Mouse (Mus musculus) embryo, embryonic 11.5 days (tissue): ENCODE measurements around the gene Ace3.
A peak's percentile ranks its signal among the peaks of the same experiment; 100 is the strongest.
"Not testable (repeated sequence)": the region's sequence is repeated elsewhere in the genome, so short reads cannot be mapped to it uniquely, and the experiment has no call there.

Source experiments
- DNase-seq: peaks from one replicate; pipeline ENCODE4 v3.0.0-alpha.2; 2012; ENCODE audit warnings: low read depth, low spot score

Gene Ace3

GRCm38 (mm10) chr11:105978634-105979033, 15.8 kb upstream of the Ace3 start:
- DNase-seq, result no peak

GRCm38 (mm10) chr11:105984452-105984851, 10.0 kb upstream of the Ace3 start:
- no peak for DNase-seq

- DNase-seq, result no peak
Observed at GRCm38 (mm10) chr11:105987446-105987845, 7.0 kb upstream of the Ace3 start.

- DNase-seq, result no peak
Observed at GRCm38 (mm10) chr11:105989446-105989845, 5.0 kb upstream of the Ace3 start.

- DNase-seq, result no peak
Observed at GRCm38 (mm10) chr11:105990231-105990630, 4.2 kb upstream of the Ace3 start.

GRCm38 (mm10) chr11:106000062-106000461, 5.6 kb downstream of the Ace3 start:
- DNase-seq, result no peak

- no peak for DNase-seq
Observed at GRCm38 (mm10) chr11:106001718-106002117, 7.2 kb downstream of the Ace3 start.

GRCm38 (mm10) chr11:106004576-106004975, 10.1 kb downstream of the Ace3 start:
- DNase-seq, result no peak

- no peak for DNase-seq
Observed at GRCm38 (mm10) chr11:106005970-106006369, 11.5 kb downstream of the Ace3 start.

GRCm38 (mm10) chr11:106007821-106008220, 13.3 kb downstream of the Ace3 start, which contains the start of gene Kcnh6:
Kcnh6 (plus strand) TSS chr11:106008124.
- DNase-seq, result peak; percentile 72

GRCm38 (mm10) chr11:106012711-106013110, 18.2 kb downstream of the Ace3 start:
- no peak for DNase-seq

- no peak for DNase-seq
Observed at GRCm38 (mm10) chr11:106013556-106014225, 19.2 kb downstream of the Ace3 start.

- no peak for DNase-seq
Observed at GRCm38 (mm10) chr11:106016440-106016839, 22.0 kb downstream of the Ace3 start.

- DNase-seq, result no peak
Observed at GRCm38 (mm10) chr11:106020051-106020763, 25.7 kb downstream of the Ace3 start.

- no peak for DNase-seq
Observed at GRCm38 (mm10) chr11:106025774-106026173, 31.3 kb downstream of the Ace3 start.

- no peak for DNase-seq
Observed at GRCm38 (mm10) chr11:106026465-106027151, 32.1 kb downstream of the Ace3 start.

GRCm38 (mm10) chr11:106027607-106028006, 33.1 kb downstream of the Ace3 start:
- DNase-seq, result no peak

GRCm38 (mm10) chr11:106032074-106032473, 37.6 kb downstream of the Ace3 start:
- not testable (repeated sequence) for DNase-seq

GRCm38 (mm10) chr11:106033491-106033919, 39.0 kb downstream of the Ace3 start:
- no peak for DNase-seq

GRCm38 (mm10) chr11:106034986-106035385, 40.5 kb downstream of the Ace3 start:
- no peak for DNase-seq

GRCm38 (mm10) chr11:106036548-106037417, 42.3 kb downstream of the Ace3 start, which contains the start of gene Dcaf7:
Dcaf7 (plus strand) TSS chr11:106036872.
- DNase-seq, result peak; percentile 96

GRCm38 (mm10) chr11:106037418-106037751, 42.9 kb downstream of the Ace3 start:
- no peak for DNase-seq
